Mouse (Mus musculus) olfactory bulb, adult 2 months (tissue): ENCODE measurements at regions not wholly inside any gene's neighbourhood (a gene's known extent, or its start where the extent isn't known, plus 50 kb on each side); places are given as distances from the start of the nearest gene placed in this dataset.

Source experiments
- CTCF ChIP-seq: fragments of 200-500 bp; IDR thresholded peaks from 2 replicates; pipeline ENCODE4 v1.5.1; 2012; ENCODE audit warnings: low read depth, mild to moderate bottlenecking, low read length, moderate library complexity; ENCODE audit not compliant: insufficient read depth
- POLR2A ChIP-seq: fragments of 200-500 bp; IDR thresholded peaks from 2 replicates; pipeline ENCODE4 v1.6.1; 2012; ENCODE audit warnings: mild to moderate bottlenecking, low read depth, low read length, moderate library complexity; ENCODE audit not compliant: insufficient read depth

DNA sequence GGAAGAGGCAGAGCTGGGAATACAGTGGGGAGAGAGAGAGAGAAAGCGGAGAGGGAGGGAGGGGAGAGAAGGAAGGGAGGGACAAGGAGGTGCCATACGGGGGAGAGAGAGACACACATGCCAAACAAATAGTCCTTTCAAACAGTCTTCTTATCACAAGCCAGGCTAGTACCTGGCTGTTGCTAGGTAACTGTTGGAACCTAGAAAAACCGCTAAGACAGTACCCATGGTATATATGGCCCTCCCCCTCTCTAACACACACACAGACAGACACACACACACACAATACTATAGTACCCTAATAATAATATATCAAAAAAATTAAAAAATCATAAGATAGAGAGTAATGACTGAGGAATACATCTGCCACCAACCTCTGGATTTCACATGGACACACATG lies 117.4 kb upstream of the Med14 start:
- no peak for TF ChIP-seq CTCF
- no peak for TF ChIP-seq POLR2A
